Mouse (Mus musculus): ENCODE measurements around the gene Sbf1. TPM values are rescaled to one million over a fixed set of nuclear protein-coding genes. Genes with fewer than 3 reads are reported as not detected.

The Sbf1 gene
- total and polyA plus RNA-seq, 3 experiments: 22.6 to 79.1 (median 69.3) TPM

- no peak for TF ChIP-seq TCF12 (IDR thresholded peaks at IDR 0.05; ENCODE audit: low read depth, low read length)
- TF ChIP-seq ZNF384 (IDR thresholded peaks at IDR 0.05; ENCODE audit: low read depth, low read length): no peak
- no peak for TF ChIP-seq JUND (conservative IDR thresholded peaks at IDR 0.05; ENCODE audit: low read depth, low read length)
These were observed 25.7 kb downstream of the Sbf1 start for GRCm38 (mm10) chr15:89289455-89289854.

DNA sequence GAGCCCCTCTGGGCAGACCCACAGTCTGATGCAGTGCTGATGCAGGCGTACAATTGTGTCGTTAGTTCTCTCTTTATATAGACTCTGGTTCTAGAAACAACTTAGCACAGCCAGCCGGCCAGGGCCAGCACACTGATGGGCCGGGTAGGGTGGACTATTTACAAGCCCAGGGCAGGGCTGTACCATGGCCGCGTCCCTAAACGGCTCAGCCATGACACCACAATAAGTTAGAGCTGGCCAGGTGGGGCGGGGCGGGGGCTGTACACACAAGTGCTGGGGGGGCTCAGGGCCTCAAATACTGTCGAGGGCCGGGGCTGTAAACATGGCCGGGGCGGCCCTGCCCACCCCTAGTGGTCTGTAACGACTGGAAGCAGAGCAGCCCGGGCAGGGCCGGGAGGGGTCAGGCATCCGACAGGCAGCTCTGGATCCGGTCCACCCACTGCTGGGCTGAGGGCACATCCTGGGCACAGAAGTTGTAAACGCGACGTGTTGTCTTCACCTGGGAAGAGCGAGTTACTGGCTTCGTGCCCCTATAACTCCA is 26.8 kb downstream of the Sbf1 start:
- no peak overlapping the region for H3K4me2 ChIP-seq (ENCODE audit: insufficient read depth, low read depth, poor library complexity, severe bottlenecking)
- H3K9me3 ChIP-seq (replicated peaks; ENCODE audit: low read length): no peaks in the 10 kb centered on the region
- no peak for DNase-seq (ENCODE audit: extremely low read depth)
- H3K79me2 ChIP-seq (replicated peaks; ENCODE audit: control insufficient read depth, extremely low read depth, insufficient read depth, poor library complexity, severe bottlenecking): no peaks in the 10 kb centered on the region
- TF ChIP-seq USF2 (conservative IDR thresholded peaks at IDR 0.05; ENCODE audit: low read depth, low read length) (no peak), BHLHE40 (IDR thresholded peaks at IDR 0.05; ENCODE audit: low read depth, low read length) (no peak), MXI1 (IDR thresholded peaks at IDR 0.05; ENCODE audit: low read depth, low read length) (no peak)
- H3K9ac ChIP-seq (ENCODE audit: insufficient read depth, low read depth): no peak overlapping the region
- in situ Hi-C loops (cut with MboI; ENCODE audit: low pct_ligation_motif_present, low pct_unique_long_range_greater_than_20kb, low sequenced_read_pairs) (no loop called here), dilution Hi-C loops (cut with MboI; ENCODE audit: extremely low pct_ligation_motif_present, extremely low pct_unique_long_range_greater_than_20kb, low sequenced_read_pairs) (no loop called here)
- H3K4me1 ChIP-seq (ENCODE audit: control insufficient read depth in 1 of 2, insufficient read depth in 2 of 2): peaks cover 3 to 18% of the 10 kb centered on the region in 2 experiments; a peak in 3 of 4 replicates
- no peak overlapping the region for H3K27ac ChIP-seq (ENCODE audit: insufficient read depth, low read depth)
- H3K4me3 ChIP-seq (replicated peaks in 1 of 3; ENCODE audit: low read depth in 2 of 3, low read length in 2 of 3, poor library complexity in 1 of 3): no peak overlapping the region
- no peaks in the 10 kb centered on the region for H3K27me3 ChIP-seq (replicated peaks)
- peaks cover 49 to 88% of the 10 kb centered on the region in 2 experiments for H3K36me3 ChIP-seq (replicated peaks in 1 of 2; ENCODE audit: control insufficient read depth in 1 of 2, insufficient read depth in 1 of 2, low read length in 1 of 2)

More at GRCm38 (mm10) chr15:89289455-89289854, 25.7 kb downstream of the Sbf1 start:
- DNase-seq (ENCODE audit: extremely low read depth): no peak
- Histone ChIP-seq H3K36me3 (replicated peaks in 1 of 2; ENCODE audit: control insufficient read depth in 1 of 2, insufficient read depth in 1 of 2, low read length in 1 of 2) (peaks cover 58 to 88% of the 10 kb centered on the region in 2 experiments), H3K79me2 (replicated peaks; ENCODE audit: control insufficient read depth, extremely low read depth, insufficient read depth, poor library complexity, severe bottlenecking) (no peaks in the 10 kb centered on the region), H3K9ac (ENCODE audit: insufficient read depth, low read depth) (no peak overlapping the region), H3K9me3 (replicated peaks; ENCODE audit: low read length) (no peaks in the 10 kb centered on the region), H3K4me1 (ENCODE audit: control insufficient read depth in 1 of 2, insufficient read depth in 2 of 2) (peaks cover 0 to 9% of the 10 kb centered on the region in 2 experiments; a peak in 2 of 4 replicates), H3K27me3 (replicated peaks) (no peaks in the 10 kb centered on the region), H3K4me2 (ENCODE audit: insufficient read depth, low read depth, poor library complexity, severe bottlenecking) (no peak overlapping the region), H3K4me3 (replicated peaks in 1 of 3; ENCODE audit: low read depth in 2 of 3, low read length in 2 of 3, poor library complexity in 1 of 3) (no peak overlapping the region), H3K27ac (ENCODE audit: insufficient read depth, low read depth) (no peak overlapping the region)
- in situ Hi-C loops (cut with MboI; ENCODE audit: low pct_ligation_motif_present, low pct_unique_long_range_greater_than_20kb, low sequenced_read_pairs) (no loop called here), dilution Hi-C loops (cut with MboI; ENCODE audit: extremely low pct_ligation_motif_present, extremely low pct_unique_long_range_greater_than_20kb, low sequenced_read_pairs) (no loop called here)

- Histone ChIP-seq H3K4me1 (ENCODE audit: control insufficient read depth in 1 of 2, insufficient read depth in 2 of 2) (peaks cover 14 to 32% of the 10 kb centered on the region in 2 experiments), H3K27ac (ENCODE audit: insufficient read depth, low read depth) (no peak overlapping the region), H3K4me3 (replicated peaks in 1 of 3; ENCODE audit: low read depth in 2 of 3, low read length in 2 of 3, poor library complexity in 1 of 3) (no peak overlapping the region), H3K36me3 (replicated peaks in 1 of 2; ENCODE audit: control insufficient read depth in 1 of 2, insufficient read depth in 1 of 2, low read length in 1 of 2) (peaks cover 45 to 88% of the 10 kb centered on the region in 2 experiments), H3K79me2 (replicated peaks; ENCODE audit: control insufficient read depth, extremely low read depth, insufficient read depth, poor library complexity, severe bottlenecking) (no peaks in the 10 kb centered on the region), H3K9me3 (replicated peaks; ENCODE audit: low read length) (no peaks in the 10 kb centered on the region), H3K27me3 (replicated peaks) (no peaks in the 10 kb centered on the region), H3K9ac (ENCODE audit: insufficient read depth, low read depth) (no peak overlapping the region), H3K4me2 (ENCODE audit: insufficient read depth, low read depth, poor library complexity, severe bottlenecking) (no peak overlapping the region)
- DNase-seq (ENCODE audit: extremely low read depth): no peak
- TF ChIP-seq PAX5 (IDR thresholded peaks at IDR 0.05; ENCODE audit: low read length): no peak
- no peak for TF ChIP-seq UBTF (IDR thresholded peaks at IDR 0.05; ENCODE audit: low read depth, low read length)
- TF ChIP-seq CHD1 (IDR thresholded peaks at IDR 0.05; ENCODE audit: low read depth, low read length): no peak
- TF ChIP-seq CTCF (conservative IDR thresholded peaks at IDR 0.05 in 1 of 2, IDR thresholded peaks at IDR 0.05 in 1 of 2; ENCODE audit: low read depth in 2 of 2, low read length in 2 of 2): no peak
- TF ChIP-seq EP300 (IDR thresholded peaks at IDR 0.05; ENCODE audit: low read length): no peak
- TF ChIP-seq MAFK (IDR thresholded peaks at IDR 0.05; ENCODE audit: insufficient replicate concordance, low read length): no peak
- no peak for TF ChIP-seq ZC3H11A (IDR thresholded peaks at IDR 0.05; ENCODE audit: low read depth, low read length)
- in situ Hi-C loops (cut with MboI; ENCODE audit: low pct_ligation_motif_present, low pct_unique_long_range_greater_than_20kb, low sequenced_read_pairs): no loop called here
- dilution Hi-C loops (cut with MboI; ENCODE audit: extremely low pct_ligation_motif_present, extremely low pct_unique_long_range_greater_than_20kb, low sequenced_read_pairs): no loop called here
These were observed 28.5 kb downstream of the Sbf1 start for GRCm38 (mm10) chr15:89286582-89286981.

All from CH12.LX (cell line).